Mouse (Mus musculus) bone marrow macrophage, adult 2 months (primary cell): ENCODE data around the gene Vps9d1.

Experiments used
- CTCF ChIP-seq: IDR thresholded peaks from 2 replicates; pipeline ENCODE4 v1.5.1; 2012; ENCODE audit warnings: low read depth, mild to moderate bottlenecking, low read length, moderate library complexity
- POLR2A ChIP-seq: IDR thresholded peaks from 2 replicates; pipeline ENCODE4 v1.6.1; 2012; ENCODE audit warnings: mild to moderate bottlenecking, low read depth, low read length, borderline replicate concordance

- TF ChIP-seq POLR2A (no peak), CTCF (no peak)
Measured at GRCm38 (mm10) chr8:123199864-123200263, 54.3 kb downstream of the Vps9d1 start.
